Comparison of ENCODE assay signal across 8 mouse cellular contexts in the genomic region with DNA sequence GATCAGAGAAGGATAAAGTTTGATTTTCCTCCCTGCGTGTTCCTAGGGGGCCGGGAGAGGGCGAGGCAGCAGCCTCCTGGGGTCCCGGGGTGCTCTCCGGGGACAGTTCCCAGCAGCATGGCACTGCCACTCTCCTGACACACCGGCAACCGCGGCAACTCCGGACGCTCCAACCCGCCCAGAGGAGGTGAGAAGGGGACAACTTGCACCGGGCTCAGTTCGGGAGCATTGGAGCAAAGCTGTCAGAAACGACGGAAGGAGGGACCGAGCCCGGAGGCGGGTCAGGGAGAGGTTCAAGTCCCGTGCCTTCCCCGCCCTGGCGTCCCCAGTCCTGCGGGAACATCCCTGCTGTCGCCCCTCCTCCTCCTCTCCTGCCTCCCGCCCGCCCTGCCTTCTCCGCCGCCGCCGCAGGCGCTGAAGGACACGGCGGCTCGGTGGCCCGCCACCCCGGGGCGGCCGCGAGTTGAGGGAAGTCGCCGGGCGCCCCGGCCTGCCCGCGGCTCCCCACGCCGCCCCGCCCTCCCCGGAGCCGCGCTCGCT. TPM values are rescaled to one million over a fixed set of nuclear protein-coding genes. Genes with fewer than 3 reads are reported as not detected.
DNase-seq lines count a peak whose midpoint lies in the region; ATAC-seq lines count a peak whose summit lies in the region.

Gene Gm10322 (plus strand): TSS at position 83 of the 540 bp plus-strand sequence.

- peak within 1 kb of the TSS; percentile 96 for H3K4me2 ChIP-seq in liver, embryonic 13.5 days

- peak within 1 kb of the TSS; percentile 94 for H3K27ac ChIP-seq in embryonic facial prominence, embryonic 10.5 days (replicated peaks)
- H3K27ac ChIP-seq in liver, embryonic 13.5 days, result peak within 1 kb of the TSS; percentile 84

- H3K9ac ChIP-seq in liver, embryonic 13.5 days, result peak within 1 kb of the TSS; percentile 90

- ATAC-seq in liver, embryonic 13.5 days (ENCODE audit: low read depth), result peak; percentile 81
- ATAC-seq in monocyte, adult 5-6 weeks (replicated peaks; ENCODE audit: insufficient number of reproducible peaks, low FRiP score, low TSS enrichment, poor library complexity, severe bottlenecking), result peak; percentile 45

- 3% methylated on average over 51 of the region's 51 CpGs for WGBS in embryonic facial prominence, embryonic 10.5 days
- WGBS in liver, embryonic 13.5 days (ENCODE audit: insufficient replicate concordance), result 1% methylated on average over 49 of the region's 51 CpGs

- H3K4me3 ChIP-seq in embryonic facial prominence, embryonic 10.5 days, result peak within 1 kb of the TSS; percentile 94
- peak within 1 kb of the TSS; percentile 85 for H3K4me3 ChIP-seq in liver, embryonic 13.5 days (replicated peaks)

- H3K4me1 ChIP-seq in embryonic facial prominence, embryonic 10.5 days, result peaks cover 19% of the 10 kb centered on the region
- H3K4me1 ChIP-seq in liver, embryonic 13.5 days (replicated peaks), result peaks cover 29% of the 10 kb centered on the region

- no peaks in the 10 kb centered on the region for H3K9me3 ChIP-seq in embryonic facial prominence, embryonic 10.5 days
- no peaks in the 10 kb centered on the region for H3K9me3 ChIP-seq in liver, embryonic 13.5 days (replicated peaks)

- peaks cover 4% of the 10 kb centered on the region; the same call in 1 of the 2 replicates for H3K27me3 ChIP-seq in embryonic facial prominence, embryonic 10.5 days (replicated peaks; ENCODE audit: low read depth, poor library complexity, severe bottlenecking)
- H3K27me3 ChIP-seq in liver, embryonic 13.5 days, result no peaks in the 10 kb centered on the region

- no peaks in the 10 kb centered on the region for H3K36me3 ChIP-seq in embryonic facial prominence, embryonic 10.5 days (replicated peaks)
- H3K36me3 ChIP-seq in liver, embryonic 13.5 days, result no peaks in the 10 kb centered on the region

- peak; percentile 77 for DNase-seq in 3T3-L1 (ENCODE audit: low read depth, low spot score)
- DNase-seq in adrenal gland, adult 2 months, result peak; percentile 90
- peak; percentile 74 for DNase-seq in embryonic facial prominence, embryonic 10.5 days (ENCODE audit: low spot score)
- DNase-seq in gastrocnemius, postnatal 4 days (ENCODE audit: low spot score in 2 of 2), result peak; percentile 64 to 81
- peak; percentile 68 for DNase-seq in kidney, adult 11 months
- DNase-seq in liver, embryonic 13.5 days, result peak; percentile 62
- DNase-seq in thymus, postnatal 0 days (ENCODE audit: low spot score), result peak; percentile 66

RNA-seq across cellular contexts. Expression of gene Gm10322, which starts in this region (rescaled TPM):
- not detected for total RNA-seq in adrenal gland, adult 2 months (2021)
- polyA plus RNA-seq in adrenal gland, adult 2 months (2012; rRNA removed), result not detected in 2 replicates
- not detected in 2 replicates for polyA plus RNA-seq in embryonic facial prominence, embryonic 10.5 days (2016; fragmentation: Nextera tagmentation; extraction: Ambion mirVana)
- total RNA-seq in gastrocnemius, postnatal 4 days (2021), result not detected
- not detected in 2 replicates for polyA plus RNA-seq in liver, embryonic 13.5 days (2015; fragmentation: Nextera tagmentation; extraction: Ambion mirVana)
- total RNA-seq in monocyte, adult 5-6 weeks (2017), result not detected in 3 replicates
- polyA plus RNA-seq in thymus, postnatal 0 days (2015; fragmentation: Nextera tagmentation; extraction: Ambion mirVana), result not detected in 2 replicates

Comparison
In these comparisons a context has a peak if more than half of its experiments do, and no peak if none do; other contexts are left out.
1. Peak in every context shown above with its lines: DNase-seq, ATAC-seq, H3K4me3 ChIP-seq and H3K27ac ChIP-seq.
2. Peak in DNase-seq in adrenal gland, adult 2 months; RNA of the gene not detected or under 1 TPM.
3. Peak in DNase-seq, H3K4me3 ChIP-seq and H3K27ac ChIP-seq in embryonic facial prominence, embryonic 10.5 days; RNA of the gene not detected or under 1 TPM.
4. Peak in DNase-seq in gastrocnemius, postnatal 4 days; RNA of the gene not detected or under 1 TPM.
5. Peak in DNase-seq, ATAC-seq, H3K4me3 ChIP-seq, H3K27ac ChIP-seq, H3K9ac ChIP-seq and H3K4me2 ChIP-seq in liver, embryonic 13.5 days; RNA of the gene not detected or under 1 TPM.
6. Peak in ATAC-seq in monocyte, adult 5-6 weeks; RNA of the gene not detected or under 1 TPM.
7. Peak in DNase-seq in thymus, postnatal 0 days; RNA of the gene not detected or under 1 TPM.